Mouse (Mus musculus): ENCODE results near the gene Cdhr4. TPM values are rescaled to one million over a fixed set of nuclear protein-coding genes. Genes with fewer than 3 reads are reported as not detected.
A peak's percentile ranks its signal among the peaks of the same experiment; 100 is the strongest.

Cdhr4 gene
- polyA plus RNA-seq, 3 experiments from 2014 or later: 0.73 TPM; not detected in 2

DNA sequence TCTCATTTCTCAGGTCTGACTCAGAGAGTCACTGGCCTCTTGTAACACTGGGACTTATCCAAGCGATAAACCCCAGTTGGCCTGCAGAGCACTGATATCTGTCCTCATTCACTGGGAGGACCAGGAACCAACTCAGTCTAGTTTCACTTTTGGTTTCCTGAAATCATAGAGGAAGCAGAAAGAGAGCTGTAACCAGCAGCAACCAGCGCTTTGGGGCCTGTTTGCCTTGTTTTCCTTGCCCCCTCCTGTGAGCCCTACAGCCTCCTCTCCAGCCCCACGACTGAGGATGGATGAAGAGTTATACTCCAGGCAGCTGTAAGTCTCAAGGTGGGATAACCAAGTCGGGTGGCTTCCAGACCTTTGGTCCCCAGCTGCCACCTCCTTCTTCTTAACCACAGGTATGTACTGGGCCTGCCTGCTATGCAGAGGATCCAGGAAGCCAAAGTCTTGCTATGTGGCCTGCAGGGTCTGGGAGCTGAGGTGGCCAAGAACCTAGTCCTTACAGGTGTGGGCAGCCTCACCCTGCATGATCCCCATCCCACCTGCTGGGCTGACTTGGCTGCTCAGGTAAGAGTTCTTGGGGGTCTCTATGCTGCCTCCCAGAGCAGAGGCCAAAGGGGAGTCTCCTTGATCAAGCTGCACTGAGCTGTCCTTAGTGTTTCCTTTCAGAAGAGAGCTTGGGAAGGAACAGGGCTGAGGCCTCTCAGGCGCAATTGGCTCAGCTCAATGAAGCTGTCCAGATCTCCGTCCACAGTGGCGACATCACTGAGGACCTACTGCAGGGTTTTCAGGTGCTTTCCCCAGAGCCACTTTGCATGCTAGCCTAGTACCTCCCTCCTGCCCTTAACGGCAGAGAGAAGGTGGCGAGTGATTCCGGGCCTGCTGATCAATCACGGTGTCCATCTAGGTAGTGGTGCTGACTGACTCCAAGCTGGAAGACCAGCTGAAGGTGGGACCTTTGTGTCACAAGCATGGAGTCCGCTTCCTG, 16.6 kb upstream of the Cdhr4 start, which contains the start of gene Uba7:
Gene Uba7, plus strand, starts transcription at position 107 of the 988 bp plus-strand sequence.
- peak; percentile 94 for ATAC-seq

GRCm38 (mm10) chr9:107978815-107979214, 13.5 kb upstream of the Cdhr4 start:
- ATAC-seq: no peak

- no peak for ATAC-seq
These were observed 10.4 kb upstream of the Cdhr4 start for GRCm38 (mm10) chr9:107981684-107982605.

- no peak for ATAC-seq
These were observed 9.5 kb upstream of the Cdhr4 start, which contains the start of gene Gm20661 for GRCm38 (mm10) chr9:107982681-107983346. Gene Gm20661 (plus strand): TSS chr9:107983058.

DNA sequence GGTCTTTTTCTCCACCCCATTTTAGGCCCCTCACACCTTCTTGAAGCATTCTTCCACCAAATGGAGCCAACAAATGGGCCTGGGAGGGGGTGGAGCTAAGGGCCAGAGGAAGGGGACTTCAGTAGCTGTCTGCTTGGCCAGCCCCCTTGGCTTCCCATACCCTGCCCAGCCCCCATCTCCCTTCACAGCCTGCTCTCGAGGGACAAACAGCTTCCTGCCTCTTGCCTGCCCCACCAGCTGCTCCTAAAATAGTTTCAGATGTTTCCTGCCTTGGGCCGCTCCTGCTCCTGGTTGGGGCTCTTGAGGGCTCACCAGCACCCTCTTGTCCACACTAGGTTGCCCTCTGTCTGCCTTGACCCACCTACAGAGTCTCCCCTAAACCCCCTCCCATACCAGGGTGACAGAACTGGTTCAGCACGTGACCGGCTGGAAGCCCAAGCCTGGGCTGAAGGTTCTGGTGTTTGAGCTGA, 8.8 kb upstream of the Cdhr4 start:
- no peak for ATAC-seq

DNA sequence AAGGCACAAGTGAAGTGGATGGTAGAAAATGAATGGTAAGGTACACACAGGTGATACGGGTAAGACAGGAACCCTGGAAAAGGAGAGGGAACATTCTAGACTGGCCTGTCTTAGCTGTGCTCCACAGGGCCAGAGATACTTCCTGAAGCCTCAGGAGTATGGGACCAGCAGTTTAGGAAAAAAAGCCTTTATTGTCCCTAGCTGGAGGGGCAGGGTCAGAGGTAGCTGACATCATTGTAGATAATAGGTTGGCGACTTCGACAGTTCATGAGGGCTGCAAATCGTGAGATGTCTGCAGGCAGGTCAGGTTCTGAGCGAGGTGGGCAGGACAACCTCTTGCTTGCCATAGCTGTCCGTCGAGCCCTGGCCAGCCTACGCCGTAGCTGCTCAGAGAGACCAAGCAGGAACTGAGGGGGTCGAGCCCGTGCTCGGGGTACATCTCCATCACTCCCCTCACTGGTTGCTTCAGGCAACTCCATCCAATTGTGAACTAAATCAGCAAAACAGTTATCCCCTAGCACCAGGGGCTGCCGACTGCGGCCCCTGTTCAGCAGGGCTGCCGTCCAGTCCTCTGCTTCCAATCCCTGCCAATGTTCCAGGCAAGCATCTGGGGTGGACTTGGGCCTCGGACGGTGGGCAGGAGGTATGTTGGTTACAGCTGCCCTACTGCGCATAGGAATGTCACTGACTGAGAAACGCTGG, 8.1 kb upstream of the Cdhr4 start:
- no peak for ATAC-seq

DNA sequence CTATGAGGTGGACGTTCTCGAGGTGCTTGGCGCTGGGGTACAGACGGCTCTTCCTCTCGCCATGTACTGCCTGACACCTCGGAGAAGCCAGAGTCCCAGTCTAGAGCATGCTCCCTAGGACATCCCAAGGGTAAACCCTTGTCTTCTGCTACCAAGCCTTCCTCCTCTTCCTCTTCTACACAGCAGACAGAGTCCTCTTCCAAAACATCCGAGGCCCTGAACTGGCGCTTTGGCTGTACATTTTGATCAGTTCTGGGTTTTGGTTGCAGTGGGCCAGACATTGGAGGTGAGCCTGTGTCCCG, 7.6 kb upstream of the Cdhr4 start:
- ATAC-seq: no peak

DNA sequence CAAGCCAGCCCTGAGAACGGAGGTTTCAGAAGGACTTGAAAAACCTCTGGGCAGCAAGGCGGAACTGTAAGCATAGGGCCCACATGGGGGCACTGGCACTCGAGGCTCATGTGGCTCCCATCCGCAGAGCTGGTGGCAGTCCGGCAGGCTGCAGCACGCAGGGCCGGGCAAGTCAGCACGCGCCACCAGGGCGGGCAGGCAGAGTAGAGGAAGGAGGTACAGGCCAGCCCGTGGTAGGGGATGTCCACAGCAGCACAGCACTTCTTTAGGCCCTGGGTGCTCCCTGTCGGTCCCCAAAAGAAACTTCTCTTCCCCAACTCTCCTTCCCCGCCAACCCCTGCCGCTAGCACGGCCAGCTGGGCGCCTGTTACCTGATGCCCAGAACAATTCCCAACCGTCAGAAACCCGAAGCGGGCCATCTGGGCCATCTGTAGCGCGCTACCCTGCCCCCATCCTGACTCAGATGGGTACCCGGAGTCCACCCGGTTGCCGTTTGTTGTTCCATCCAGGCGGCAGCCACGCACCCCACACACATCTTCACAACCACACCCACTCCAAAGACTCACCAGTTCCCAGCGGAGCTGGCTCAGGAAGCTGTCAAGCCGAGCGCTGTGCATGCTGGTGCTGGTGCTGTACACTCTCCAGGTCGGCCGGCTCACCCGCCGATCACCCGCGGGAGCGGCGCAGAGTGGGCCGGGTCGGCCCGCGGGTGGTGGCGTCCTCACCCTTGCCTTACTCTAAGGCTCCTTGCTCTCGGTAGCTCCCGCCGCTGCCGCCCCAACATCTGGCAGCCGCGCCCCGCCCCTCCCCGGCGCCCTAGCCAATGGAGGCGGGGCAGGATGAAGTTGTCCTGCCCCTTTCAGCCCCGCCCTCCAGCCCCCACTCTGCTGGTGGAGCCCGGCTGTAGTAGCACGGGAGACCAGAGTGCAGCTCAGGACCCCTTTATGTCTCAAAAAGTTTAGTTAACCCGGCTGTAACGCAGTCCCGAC, 6.9 kb upstream of the Cdhr4 start, which contains the start of gene Inka1:
Gene Inka1, minus strand, starts transcription at position 749 of the 989 bp plus-strand sequence.
- peak; percentile 82 for ATAC-seq

GRCm38 (mm10) chr9:107986376-107986775, 5.9 kb upstream of the Cdhr4 start:
- peak; percentile 42 for ATAC-seq

DNA sequence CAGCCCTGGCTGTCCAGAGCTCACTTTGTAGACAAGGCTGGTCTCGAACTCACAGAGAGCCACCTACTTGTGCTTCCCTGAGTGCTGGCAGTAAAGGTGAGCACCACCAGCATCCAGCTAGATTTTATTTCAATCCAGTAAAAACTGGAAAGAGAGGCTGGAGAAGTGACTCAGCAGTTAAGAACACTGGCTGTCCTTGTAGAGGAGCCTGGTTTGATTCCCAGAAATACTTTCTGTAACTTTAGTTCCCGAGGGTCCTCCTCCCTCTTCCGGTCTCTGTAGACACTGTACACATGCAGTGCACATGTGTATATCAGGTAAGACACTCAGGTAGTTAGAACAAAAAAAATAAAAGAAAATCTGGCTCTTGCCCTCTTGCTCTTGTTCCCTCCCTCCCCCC, 4.3 kb upstream of the Cdhr4 start:
- no peak for ATAC-seq

GRCm38 (mm10) chr9:107993013-107993412, 716 bp downstream of the Cdhr4 start:
- ATAC-seq: no peak

DNA sequence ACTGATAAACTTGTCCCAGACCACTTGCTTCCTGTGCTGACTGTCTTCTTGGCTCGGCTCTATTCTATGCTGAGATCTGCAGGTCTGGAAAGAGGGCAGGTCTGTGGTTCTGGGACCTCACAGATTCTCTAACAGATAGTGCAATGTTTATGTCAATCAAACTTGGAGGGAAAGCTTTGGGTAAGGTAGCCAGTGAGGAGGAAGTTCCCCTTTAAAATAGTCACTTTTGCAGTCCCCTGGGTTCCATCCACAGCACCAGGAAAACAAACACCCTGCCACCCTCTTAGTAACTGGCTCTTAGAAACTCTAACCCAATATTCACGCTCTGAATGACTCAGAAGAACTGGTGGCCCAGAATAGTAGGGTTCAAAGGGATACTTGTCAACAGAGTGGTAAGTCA, 2.2 kb downstream of the Cdhr4 start:
- no peak for ATAC-seq

DNA sequence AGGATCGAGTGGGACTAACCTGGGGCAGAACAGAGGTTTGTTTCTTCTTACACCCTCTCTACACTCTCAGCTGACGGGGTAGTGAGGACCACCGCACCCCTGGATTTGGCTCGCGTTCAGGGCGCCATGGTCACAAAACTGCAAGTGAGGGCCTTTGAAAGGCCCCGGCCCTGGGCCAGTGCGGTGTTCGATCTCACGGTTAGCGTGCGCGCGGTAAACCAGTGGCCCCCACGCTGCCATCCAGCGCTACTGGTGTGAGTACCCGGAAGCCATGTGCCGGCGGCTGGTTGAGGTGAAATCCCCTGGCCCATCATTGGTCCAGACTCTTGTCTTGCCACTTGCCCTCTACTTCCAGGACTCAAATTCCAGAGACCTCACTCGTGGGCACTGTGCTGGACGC, 3.2 kb downstream of the Cdhr4 start:
- no peak for ATAC-seq

- ATAC-seq: no peak
These were observed 3.8 kb downstream of the Cdhr4 start, which contains the start of gene Gm20662 for GRCm38 (mm10) chr9:107996049-107996448. Gene Gm20662 (plus strand): TSS chr9:107996349.

GRCm38 (mm10) chr9:108001922-108002770, 9.8 kb downstream of the Cdhr4 start, which contains the start of gene Ip6k1:
Gene Ip6k1 (plus strand): TSS chr9:108002501.
- ATAC-seq: peak; percentile 97

- peak; percentile 27 for ATAC-seq
These were observed 10.7 kb downstream of the Cdhr4 start for GRCm38 (mm10) chr9:108002778-108003530.

- no peak for ATAC-seq
These were observed 11.2 kb downstream of the Cdhr4 start for GRCm38 (mm10) chr9:108003531-108003890.

- ATAC-seq: no peak
These were observed 15.7 kb downstream of the Cdhr4 start for GRCm38 (mm10) chr9:108008041-108008440.

- peak; percentile 60 for ATAC-seq
These were observed 18.1 kb downstream of the Cdhr4 start for GRCm38 (mm10) chr9:108010385-108010784.
